Mouse (Mus musculus) spleen, postnatal 4 days (tissue): Measurements from ENCODE around the gene Olfr1166.
"Not testable (repeated sequence)": the region's sequence is repeated elsewhere in the genome, so short reads cannot be mapped to it uniquely, and the experiment has no call there.

Experiments used
- DNase-seq, 2 experiments: peaks; one replicate each; pipeline ENCODE4 v3.0.0; 2022; ENCODE audit warnings: low spot score in 2 of 2

The Olfr1166 gene

DNA sequence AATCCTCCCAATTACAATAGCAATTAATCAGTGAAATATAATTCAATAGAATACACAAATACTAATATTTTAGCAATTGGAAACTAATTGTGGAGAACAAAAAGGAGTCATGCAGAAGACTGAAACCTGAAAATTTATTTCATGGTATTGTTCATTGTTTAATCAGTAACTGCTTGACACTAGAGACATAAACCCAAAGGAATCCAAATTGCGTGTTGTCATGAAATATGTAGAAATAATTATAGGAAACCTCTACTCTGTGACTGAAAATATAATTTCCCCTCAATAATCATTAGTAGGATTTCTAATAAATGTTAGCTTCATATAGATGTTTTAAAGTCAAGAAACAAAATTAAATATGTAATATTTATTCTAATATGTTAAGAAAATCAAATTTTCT lies at the start of gene Olfr1166:
Gene Olfr1166 (minus strand): TSS at position 101 of the 400 bp plus-strand sequence.
- DNase-seq = no peak

DNA sequence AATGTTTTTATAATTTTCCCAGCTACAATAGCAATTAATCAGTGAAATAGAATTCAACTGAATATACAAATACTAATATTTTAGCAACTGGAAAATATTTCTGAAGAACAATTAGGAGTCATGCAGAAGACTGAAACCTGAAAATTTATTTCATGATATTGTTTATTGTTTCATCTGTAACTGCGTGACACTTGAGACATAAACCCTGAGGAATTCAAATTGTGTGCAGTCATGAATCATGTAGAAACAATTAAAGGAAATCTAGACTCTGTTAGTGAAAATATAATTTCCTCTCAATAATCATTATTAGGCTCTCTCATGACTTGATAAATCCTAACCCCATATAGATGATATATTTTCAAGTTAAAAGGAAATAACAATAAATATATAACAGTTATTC lies 27.0 kb upstream of the Olfr1166 start, which contains the start of gene Olfr1167:
Gene Olfr1167 (minus strand): TSS at position 101 of the 400 bp plus-strand sequence.
- DNase-seq = not testable (repeated sequence)

DNA sequence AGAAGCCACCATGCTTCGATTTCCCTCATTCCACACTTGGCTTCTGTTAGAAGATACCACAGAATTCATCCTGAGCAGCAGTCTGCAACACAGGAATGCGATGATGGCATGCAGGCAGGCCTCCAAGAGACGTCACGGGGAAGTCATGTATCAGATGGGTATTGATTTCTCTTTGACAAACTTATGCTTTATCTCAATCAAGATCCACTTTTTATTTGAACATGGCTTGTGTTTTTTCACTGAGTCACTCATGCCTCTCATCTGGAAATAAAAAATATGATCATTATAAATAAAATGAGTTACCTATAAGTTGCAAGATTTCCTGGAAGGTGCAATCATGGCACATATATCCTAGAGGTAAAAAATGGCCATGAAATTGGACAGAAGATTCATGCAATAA lies 34.2 kb downstream of the Olfr1166 start, which contains the start of gene Olfr1164:
Gene Olfr1164 (minus strand): TSS at position 101 of the 400 bp plus-strand sequence.
- no peak for DNase-seq
